ENCODE assay signal across 7 mouse cellular contexts in the genomic region with DNA sequence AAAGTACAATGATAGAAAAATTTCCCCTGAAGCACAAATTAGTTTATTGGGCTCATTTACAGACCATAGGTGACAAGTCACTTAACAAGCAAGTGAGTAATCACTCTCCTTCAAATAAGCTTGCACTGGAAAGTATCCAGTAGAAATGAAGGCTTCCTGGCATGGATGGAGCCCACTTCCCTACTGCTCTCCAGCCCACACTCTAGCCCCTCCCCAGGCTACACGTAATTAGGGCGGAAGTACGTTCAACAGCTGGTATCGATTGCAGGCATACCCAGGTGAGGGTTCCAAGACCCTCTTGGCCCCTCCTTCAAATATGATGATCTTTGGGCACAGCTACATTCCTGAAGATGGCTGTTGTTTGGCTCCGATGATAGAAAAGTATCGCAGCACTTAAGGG. TPM values are rescaled to one million over a fixed set of nuclear protein-coding genes. Genes with fewer than 3 reads are reported as not detected.
DNase-seq lines count a peak whose midpoint lies in the region; ATAC-seq lines count a peak whose summit lies in the region.

No protein-coding gene starts in this region.

- ATAC-seq in hindbrain, embryonic 11.5 days (ENCODE audit: low FRiP score), result no peak
- ATAC-seq in hindbrain, embryonic 16.5 days, result no peak
- no peak for ATAC-seq in embryonic facial prominence, embryonic 11.5 days (replicated peaks; ENCODE audit: insufficient number of reproducible peaks, low FRiP score, low TSS enrichment, low read depth)
- no peak for ATAC-seq in hindbrain, embryonic 14.5 days (ENCODE audit: low FRiP score)
- ATAC-seq in midbrain, embryonic 16.5 days, result no peak
- no peak for ATAC-seq in frontal cortex, adult (ENCODE audit: low TSS enrichment)

- H3K4me2 ChIP-seq in hindbrain, embryonic 11.5 days (replicated peaks; ENCODE audit: low read depth, low read length), result peak overlapping the region; percentile 71; the same call in 1 of the 2 replicates
- no peak overlapping the region for H3K4me2 ChIP-seq in hindbrain, embryonic 16.5 days (ENCODE audit: low read length)
- peak overlapping the region; percentile 2; the same call in 1 of the 2 replicates for H3K4me2 ChIP-seq in embryonic facial prominence, embryonic 11.5 days (ENCODE audit: low read depth, low read length)
- peak overlapping the region; percentile 65 for H3K4me2 ChIP-seq in hindbrain, embryonic 14.5 days (replicated peaks)
- peak overlapping the region; percentile 54; the same call in 1 of the 2 replicates for H3K4me2 ChIP-seq in midbrain, embryonic 16.5 days (ENCODE audit: low read length)

- no peak overlapping the region for H3K27ac ChIP-seq in hindbrain, embryonic 11.5 days (ENCODE audit: low read depth, low read length)
- H3K27ac ChIP-seq in hindbrain, embryonic 16.5 days (ENCODE audit: low read depth, low read length), result no peak overlapping the region
- H3K27ac ChIP-seq in embryonic facial prominence, embryonic 11.5 days (replicated peaks; ENCODE audit: low read depth, low read length), result no peak overlapping the region
- H3K27ac ChIP-seq in hindbrain, embryonic 14.5 days, result peak overlapping the region; percentile 82; the same call in 1 of the 2 replicates
- H3K27ac ChIP-seq in midbrain, embryonic 16.5 days (ENCODE audit: low read length), result no peak overlapping the region

- no peaks in the 10 kb centered on the region; the same call in 1 of the 2 replicates for H3K4me1 ChIP-seq in hindbrain, embryonic 11.5 days (replicated peaks; ENCODE audit: control insufficient read depth, insufficient read depth, low read length)
- peaks cover 19% of the 10 kb centered on the region for H3K4me1 ChIP-seq in hindbrain, embryonic 16.5 days (ENCODE audit: control insufficient read depth, insufficient read depth, low read depth, low read length)
- no peaks in the 10 kb centered on the region; the same call in none of the 2 replicates for H3K4me1 ChIP-seq in embryonic facial prominence, embryonic 11.5 days (ENCODE audit: control insufficient read depth, insufficient read depth, low read length)
- H3K4me1 ChIP-seq in hindbrain, embryonic 14.5 days (replicated peaks; ENCODE audit: control insufficient read depth, insufficient read depth, low read length), result peaks cover 27% of the 10 kb centered on the region
- H3K4me1 ChIP-seq in midbrain, embryonic 16.5 days (ENCODE audit: control insufficient read depth, insufficient read depth, low read length), result peaks cover 23% of the 10 kb centered on the region

- WGBS in hindbrain, embryonic 11.5 days, result 64% methylated on average over 6 of the region's 6 CpGs
- 58% methylated on average over 6 of the region's 6 CpGs for WGBS in hindbrain, embryonic 16.5 days
- 48% methylated on average over 6 of the region's 6 CpGs for WGBS in embryonic facial prominence, embryonic 11.5 days
- 61% methylated on average over 6 of the region's 6 CpGs for WGBS in hindbrain, embryonic 14.5 days
- WGBS in midbrain, embryonic 16.5 days, result 68% methylated on average over 6 of the region's 6 CpGs

- DNase-seq in hindbrain, embryonic 11.5 days (ENCODE audit: low spot score), result no peak
- peak; percentile 12 for DNase-seq in embryonic facial prominence, embryonic 11.5 days (ENCODE audit: low spot score)
- DNase-seq in hindbrain, embryonic 14.5 days (ENCODE audit: low spot score), result no peak
- DNase-seq in spleen, postnatal 4 days (ENCODE audit: low spot score in 2 of 2), result no peak

- H3K4me3 ChIP-seq in hindbrain, embryonic 11.5 days (ENCODE audit: low read depth, low read length), result no peak overlapping the region
- no peak overlapping the region for H3K4me3 ChIP-seq in hindbrain, embryonic 16.5 days (ENCODE audit: low read length)
- H3K4me3 ChIP-seq in embryonic facial prominence, embryonic 11.5 days (ENCODE audit: low read depth, low read length), result no peak overlapping the region
- peak overlapping the region; percentile 94 for H3K4me3 ChIP-seq in hindbrain, embryonic 14.5 days (replicated peaks; ENCODE audit: low read length)
- H3K4me3 ChIP-seq in midbrain, embryonic 16.5 days (ENCODE audit: low read depth, low read length), result no peak overlapping the region

- H3K9me3 ChIP-seq in hindbrain, embryonic 11.5 days (ENCODE audit: control insufficient read depth, low read length), result no peaks in the 10 kb centered on the region
- no peaks in the 10 kb centered on the region for H3K9me3 ChIP-seq in hindbrain, embryonic 16.5 days (ENCODE audit: control insufficient read depth, low read length)
- no peaks in the 10 kb centered on the region for H3K9me3 ChIP-seq in embryonic facial prominence, embryonic 11.5 days (replicated peaks; ENCODE audit: control insufficient read depth, low read length)
- H3K9me3 ChIP-seq in hindbrain, embryonic 14.5 days (ENCODE audit: control insufficient read depth, low read length), result no peaks in the 10 kb centered on the region
- H3K9me3 ChIP-seq in midbrain, embryonic 16.5 days (replicated peaks; ENCODE audit: control insufficient read depth, low read length, poor library complexity, severe bottlenecking), result no peaks in the 10 kb centered on the region

- H3K27me3 ChIP-seq in hindbrain, embryonic 11.5 days (ENCODE audit: control insufficient read depth, insufficient read depth, low read length), result no peaks in the 10 kb centered on the region
- H3K27me3 ChIP-seq in hindbrain, embryonic 16.5 days (replicated peaks; ENCODE audit: control insufficient read depth, insufficient read depth, low read length), result no peaks in the 10 kb centered on the region
- no peaks in the 10 kb centered on the region for H3K27me3 ChIP-seq in embryonic facial prominence, embryonic 11.5 days (ENCODE audit: control insufficient read depth, insufficient read depth, low read length)
- no peaks in the 10 kb centered on the region for H3K27me3 ChIP-seq in hindbrain, embryonic 14.5 days (ENCODE audit: control insufficient read depth, insufficient read depth, low read length)
- no peaks in the 10 kb centered on the region for H3K27me3 ChIP-seq in midbrain, embryonic 16.5 days (ENCODE audit: control insufficient read depth, insufficient read depth, low read depth, low read length)

- no peak overlapping the region for H3K9ac ChIP-seq in hindbrain, embryonic 11.5 days (ENCODE audit: low read depth, low read length)
- no peak overlapping the region for H3K9ac ChIP-seq in hindbrain, embryonic 16.5 days (ENCODE audit: low read depth, low read length)
- no peak overlapping the region for H3K9ac ChIP-seq in embryonic facial prominence, embryonic 11.5 days (replicated peaks; ENCODE audit: low read length)
- H3K9ac ChIP-seq in hindbrain, embryonic 14.5 days, result peak overlapping the region; percentile 90; the same call in 1 of the 2 replicates
- H3K9ac ChIP-seq in midbrain, embryonic 16.5 days (ENCODE audit: low read depth, low read length), result no peak overlapping the region

- H3K36me3 ChIP-seq in hindbrain, embryonic 11.5 days (ENCODE audit: control insufficient read depth, insufficient read depth, low read length), result no peaks in the 10 kb centered on the region
- no peaks in the 10 kb centered on the region for H3K36me3 ChIP-seq in hindbrain, embryonic 16.5 days (ENCODE audit: control insufficient read depth, insufficient read depth, low read length)
- H3K36me3 ChIP-seq in embryonic facial prominence, embryonic 11.5 days (replicated peaks; ENCODE audit: control insufficient read depth, insufficient read depth, low read depth, low read length), result no peaks in the 10 kb centered on the region
- no peaks in the 10 kb centered on the region for H3K36me3 ChIP-seq in hindbrain, embryonic 14.5 days (replicated peaks; ENCODE audit: control insufficient read depth, insufficient read depth)
- H3K36me3 ChIP-seq in midbrain, embryonic 16.5 days (ENCODE audit: control insufficient read depth, insufficient read depth, low read length), result no peaks in the 10 kb centered on the region

RNA-seq across cellular contexts. Expression of a gene that starts 1.1 kb away (rescaled TPM):
- polyA plus RNA-seq in hindbrain, embryonic 11.5 days (2014; fragmentation: Nextera tagmentation; extraction: Ambion mirVana), result 199 TPM in 2 replicates
- polyA plus RNA-seq in hindbrain, embryonic 16.5 days (2015; fragmentation: Nextera tagmentation; extraction: Ambion mirVana), result 132 and 147 TPM in 2 replicates
- 180 and 186 TPM in 2 replicates for polyA plus RNA-seq in embryonic facial prominence, embryonic 11.5 days (2014; fragmentation: Nextera tagmentation; extraction: Ambion mirVana)
- 154 and 164 TPM in 2 replicates for polyA plus RNA-seq in hindbrain, embryonic 14.5 days (2014; fragmentation: Nextera tagmentation; extraction: Ambion mirVana)
- 158 and 171 TPM in 2 replicates for polyA plus RNA-seq in midbrain, embryonic 16.5 days (2015; fragmentation: Nextera tagmentation; extraction: Ambion mirVana)

RNA-seq across cellular contexts. Expression of a gene that starts 11.2 kb away (rescaled TPM):
- polyA plus RNA-seq in hindbrain, embryonic 11.5 days (2014; fragmentation: Nextera tagmentation; extraction: Ambion mirVana), result 53.0 and 59.1 TPM in 2 replicates
- 58.7 and 63.2 TPM in 2 replicates for polyA plus RNA-seq in hindbrain, embryonic 16.5 days (2015; fragmentation: Nextera tagmentation; extraction: Ambion mirVana)
- 46.3 and 47.1 TPM in 2 replicates for polyA plus RNA-seq in embryonic facial prominence, embryonic 11.5 days (2014; fragmentation: Nextera tagmentation; extraction: Ambion mirVana)
- 71.4 and 75.8 TPM in 2 replicates for polyA plus RNA-seq in hindbrain, embryonic 14.5 days (2014; fragmentation: Nextera tagmentation; extraction: Ambion mirVana)
- polyA plus RNA-seq in midbrain, embryonic 16.5 days (2015; fragmentation: Nextera tagmentation; extraction: Ambion mirVana), result 69.6 and 76.1 TPM in 2 replicates

RNA-seq across cellular contexts. Expression of a gene that starts 43.4 kb away (rescaled TPM):
- 5.9 and 6.0 TPM in 2 replicates for polyA plus RNA-seq in hindbrain, embryonic 11.5 days (2014; fragmentation: Nextera tagmentation; extraction: Ambion mirVana)
- 3.9 and 4.0 TPM in 2 replicates for polyA plus RNA-seq in hindbrain, embryonic 16.5 days (2015; fragmentation: Nextera tagmentation; extraction: Ambion mirVana)
- polyA plus RNA-seq in embryonic facial prominence, embryonic 11.5 days (2014; fragmentation: Nextera tagmentation; extraction: Ambion mirVana), result 6.0 and 6.5 TPM in 2 replicates
- 4.6 TPM in 2 replicates for polyA plus RNA-seq in hindbrain, embryonic 14.5 days (2014; fragmentation: Nextera tagmentation; extraction: Ambion mirVana)
- polyA plus RNA-seq in midbrain, embryonic 16.5 days (2015; fragmentation: Nextera tagmentation; extraction: Ambion mirVana), result 3.7 and 5.1 TPM in 2 replicates
